Mouse (Mus musculus): ENCODE measurements around the gene Frmd8.

- TF ChIP-seq POLR2A (IDR thresholded peaks at IDR 0.05; ENCODE audit: extremely low read depth, insufficient read depth, low read length) = no peak
- TF ChIP-seq CTCF (IDR thresholded peaks at IDR 0.05; ENCODE audit: low read depth, low read length) = no peak
Measured at GRCm38 (mm10) chr19:5878916-5879315, 3.8 kb upstream of the Frmd8 start.

All from liver, adult 2 months (tissue).